Mouse (Mus musculus) intestine, embryonic 16.5 days (tissue): ENCODE data around the gene Robo1. TPM values are rescaled to one million over a fixed set of nuclear protein-coding genes. Genes with fewer than 3 reads are reported as not detected.
A peak's percentile ranks its signal among the peaks of the same experiment; 100 is the strongest.

ENCODE experiments used
- ATAC-seq: fragments of 200-750 bp; cut with Nextera tagmentation; 2 replicates; pipeline ENCODE4 v1.8.0; 2017; ENCODE audit warnings: moderate TSS enrichment, moderate library complexity
- H3K27ac ChIP-seq: fragments of 300-500 bp; sonication (generic); 2 replicates; pipeline ENCODE4 v1.5.1; 2014; ENCODE audit warnings: mild to moderate bottlenecking, low read length
- H3K27me3 ChIP-seq: fragments of 300-500 bp; sonication (generic); replicated peaks from 2 replicates; pipeline ENCODE4 v1.6.1; 2014; ENCODE audit warnings: low read length, control low read depth, mixed read lengths; ENCODE audit not compliant: control insufficient read depth, insufficient read depth
- H3K36me3 ChIP-seq: fragments of 300-500 bp; sonication (generic); 2 replicates; pipeline ENCODE4 v1.6.1; 2014; ENCODE audit warnings: low read length, control low read depth; ENCODE audit not compliant: control insufficient read depth, insufficient read depth
- H3K4me1 ChIP-seq: fragments of 300-500 bp; sonication (generic); 2 replicates; pipeline ENCODE4 v1.6.1; 2014; ENCODE audit warnings: low read length, control low read depth, mixed read lengths; ENCODE audit not compliant: control insufficient read depth, insufficient read depth
- H3K4me2 ChIP-seq: fragments of 300-500 bp; sonication (generic); 2 replicates; pipeline ENCODE4 v1.6.1; 2014; ENCODE audit warnings: low read depth, low read length, control low read depth
- H3K4me3 ChIP-seq: fragments of 300-500 bp; sonication (generic); 2 replicates; pipeline ENCODE4 v1.5.1; 2014; ENCODE audit warnings: mild to moderate bottlenecking, low read length
- H3K9ac ChIP-seq: fragments of 300-500 bp; sonication (generic); 2 replicates; pipeline ENCODE4 v1.6.1; 2014; ENCODE audit warnings: low read depth, low read length
- H3K9me3 ChIP-seq: fragments of 300-500 bp; sonication (generic); 2 replicates; pipeline ENCODE4 v1.6.1; 2016; ENCODE audit warnings: low read length, control low read depth; ENCODE audit not compliant: control insufficient read depth
- WGBS: fragments of 180-500 bp; shearing (Covaris S2); extraction: QIAGEN DNeasy Blood & Tissue Kit; methylation state at CpG from one replicate; pipeline ENCODE4 v1.1.7; 2014; 5-methylcytosine and 5-hydroxymethylcytosine counted together
- polyA plus RNA-seq: library from polyadenylated mRNA; unstranded; fragments of >200 nt; fragmentation: Nextera tagmentation; extraction: Ambion mirVana; gene quantifications from 2 replicates; pipeline ENCODE4 v1.2.1, GENCODE M21; 2015

Robo1 gene
- polyA plus RNA-seq, 1 experiment from 2014 or later: 10.9 TPM

DNA sequence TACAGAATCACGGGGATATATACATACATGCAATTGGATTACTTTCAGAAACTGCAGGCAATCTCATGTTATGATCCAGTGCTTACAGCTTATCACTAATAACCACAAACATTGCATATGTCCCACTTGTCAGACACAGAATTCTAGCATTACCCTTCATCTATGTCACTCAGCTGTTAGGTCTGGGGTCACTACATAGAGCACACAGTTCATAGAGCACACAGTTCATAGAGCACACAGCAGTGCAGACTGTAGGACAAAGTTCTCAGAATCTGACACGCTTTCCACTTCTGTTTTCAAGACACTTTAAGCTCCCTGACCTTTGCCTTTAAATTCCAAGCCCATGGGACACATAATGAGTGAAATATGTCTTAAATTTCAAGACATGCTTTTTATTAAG, 307.3 kb downstream of the Robo1 start:
- Histone ChIP-seq H3K36me3 (no peaks in the 10 kb centered on the region), H3K27me3 (no peaks in the 10 kb centered on the region), H3K9ac (no peak overlapping the region), H3K9me3 (no peaks in the 10 kb centered on the region), H3K4me3 (no peak overlapping the region), H3K27ac (no peak overlapping the region), H3K4me1 (no peaks in the 10 kb centered on the region), H3K4me2 (no peak overlapping the region)
- no peak for ATAC-seq
- 66% methylated on average over 2 of the region's 2 CpGs for WGBS

DNA sequence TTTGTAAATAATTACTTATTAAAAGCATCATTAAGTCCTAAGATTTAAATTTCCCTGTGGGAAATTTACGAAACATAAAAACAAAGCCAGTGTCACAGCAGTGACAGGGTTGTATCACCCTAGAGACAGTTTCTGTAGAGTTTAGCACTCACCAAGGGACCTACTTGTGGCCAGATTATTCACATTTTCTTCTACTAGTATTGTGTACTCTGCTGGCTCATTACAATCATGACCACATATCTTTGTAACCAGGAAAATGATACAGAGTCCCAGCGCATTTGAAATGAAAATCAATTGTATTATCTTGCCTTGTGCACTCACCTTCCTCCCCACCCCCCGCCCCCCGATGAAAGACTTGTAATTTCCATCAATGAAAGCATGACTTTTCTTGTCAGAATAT, 314.3 kb downstream of the Robo1 start:
- H3K9ac ChIP-seq: no peak overlapping the region
- no peaks in the 10 kb centered on the region for H3K36me3 ChIP-seq
- no peak for ATAC-seq
- no peak overlapping the region for H3K4me3 ChIP-seq
- WGBS: 70% methylated on average over 4 of the region's 4 CpGs
- H3K27me3 ChIP-seq: no peaks in the 10 kb centered on the region
- H3K4me1 ChIP-seq: no peaks in the 10 kb centered on the region
- H3K9me3 ChIP-seq: no peaks in the 10 kb centered on the region
- no peak overlapping the region for H3K4me2 ChIP-seq
- H3K27ac ChIP-seq: no peak overlapping the region

DNA sequence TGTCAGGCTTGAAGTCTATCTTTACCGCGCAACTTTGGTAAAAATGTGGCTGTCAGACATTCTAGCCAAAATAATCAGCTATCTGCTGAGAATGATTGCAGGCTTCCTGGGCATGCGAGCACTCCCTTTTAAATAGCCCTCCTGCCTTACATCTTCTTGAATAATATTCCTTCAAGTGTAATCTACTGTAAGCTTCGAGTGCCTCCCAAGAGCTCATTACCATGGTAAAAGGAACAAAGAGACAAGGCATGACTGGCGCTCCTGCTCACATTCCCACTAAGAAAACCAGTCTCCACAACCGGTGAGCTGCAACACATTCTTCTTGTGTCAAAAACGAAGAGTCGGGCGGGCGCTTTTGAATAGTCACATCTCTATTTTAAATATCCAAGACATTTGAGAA, 314.8 kb downstream of the Robo1 start:
- no peak overlapping the region for H3K4me2 ChIP-seq
- no peaks in the 10 kb centered on the region for H3K36me3 ChIP-seq
- no peaks in the 10 kb centered on the region for H3K27me3 ChIP-seq
- no peak for ATAC-seq
- no peaks in the 10 kb centered on the region for H3K4me1 ChIP-seq
- H3K27ac ChIP-seq: no peak overlapping the region
- H3K9me3 ChIP-seq: no peaks in the 10 kb centered on the region
- 67% methylated on average over 10 of the region's 10 CpGs for WGBS
- no peak overlapping the region for H3K9ac ChIP-seq
- no peak overlapping the region for H3K4me3 ChIP-seq

DNA sequence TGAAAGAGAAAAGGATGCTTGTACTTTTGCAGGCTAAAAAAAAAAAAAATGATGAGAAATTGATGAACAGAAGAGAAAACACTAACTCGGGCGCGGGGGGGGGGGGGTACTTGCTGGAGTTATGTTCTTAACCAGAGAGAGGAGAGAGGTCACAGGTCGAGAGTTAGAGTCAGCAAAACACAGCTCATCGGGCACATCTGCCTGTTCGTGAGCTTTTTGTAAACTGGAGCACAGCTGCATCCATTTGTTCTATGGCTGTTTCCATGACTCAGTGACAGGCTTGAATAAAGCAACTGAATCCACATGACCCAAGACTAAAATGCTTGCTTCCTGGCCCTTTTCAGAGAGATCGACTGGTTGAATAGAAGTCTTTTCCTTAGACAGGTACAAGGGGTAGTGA, 325.7 kb downstream of the Robo1 start:
- 43% methylated on average over 7 of the region's 7 CpGs for WGBS
- H3K27ac ChIP-seq: no peak overlapping the region
- H3K27me3 ChIP-seq: no peaks in the 10 kb centered on the region
- no peak overlapping the region for H3K9ac ChIP-seq
- H3K4me1 ChIP-seq: no peaks in the 10 kb centered on the region
- H3K9me3 ChIP-seq: no peaks in the 10 kb centered on the region
- no peaks in the 10 kb centered on the region for H3K36me3 ChIP-seq
- peak; percentile 63; the same call in 1 of the 2 replicates for ATAC-seq
- no peak overlapping the region for H3K4me3 ChIP-seq
- no peak overlapping the region for H3K4me2 ChIP-seq

DNA sequence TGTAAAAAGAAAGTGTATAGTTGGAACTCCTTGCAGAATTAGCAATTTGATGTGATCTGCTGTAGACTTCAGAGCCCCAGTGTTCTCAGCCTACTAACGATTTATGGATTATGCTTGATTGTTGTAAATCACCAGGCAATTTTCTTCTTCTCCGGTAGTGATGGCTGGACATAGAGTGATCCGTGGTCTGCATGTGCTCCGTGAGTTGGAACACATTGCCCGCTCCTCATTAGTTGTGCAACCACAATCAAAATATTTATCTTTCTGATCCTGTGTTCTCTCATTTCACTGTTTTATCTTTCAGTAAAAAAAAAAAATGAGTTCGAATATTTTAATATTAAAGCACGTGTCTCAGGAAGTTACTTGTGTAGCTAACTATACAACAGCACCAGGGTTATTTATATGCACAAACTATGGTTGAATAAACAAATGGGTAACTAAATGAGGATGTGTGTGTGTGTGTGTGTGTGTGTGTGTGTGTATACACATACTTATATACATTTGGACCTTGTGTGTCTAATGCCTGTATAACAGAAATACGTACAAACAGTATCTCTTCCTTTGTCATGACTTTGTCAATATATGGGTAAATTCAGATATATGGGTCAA, 331.3 kb downstream of the Robo1 start:
- Histone ChIP-seq H3K36me3 (no peaks in the 10 kb centered on the region), H3K9me3 (no peaks in the 10 kb centered on the region), H3K27me3 (no peaks in the 10 kb centered on the region), H3K4me2 (no peak overlapping the region), H3K9ac (no peak overlapping the region), H3K27ac (no peak overlapping the region), H3K4me3 (no peak overlapping the region), H3K4me1 (peaks cover 8% of the 10 kb centered on the region; the same call in 1 of the 2 replicates)
- no peak for ATAC-seq
- 66% methylated on average over 8 of the region's 8 CpGs for WGBS

DNA sequence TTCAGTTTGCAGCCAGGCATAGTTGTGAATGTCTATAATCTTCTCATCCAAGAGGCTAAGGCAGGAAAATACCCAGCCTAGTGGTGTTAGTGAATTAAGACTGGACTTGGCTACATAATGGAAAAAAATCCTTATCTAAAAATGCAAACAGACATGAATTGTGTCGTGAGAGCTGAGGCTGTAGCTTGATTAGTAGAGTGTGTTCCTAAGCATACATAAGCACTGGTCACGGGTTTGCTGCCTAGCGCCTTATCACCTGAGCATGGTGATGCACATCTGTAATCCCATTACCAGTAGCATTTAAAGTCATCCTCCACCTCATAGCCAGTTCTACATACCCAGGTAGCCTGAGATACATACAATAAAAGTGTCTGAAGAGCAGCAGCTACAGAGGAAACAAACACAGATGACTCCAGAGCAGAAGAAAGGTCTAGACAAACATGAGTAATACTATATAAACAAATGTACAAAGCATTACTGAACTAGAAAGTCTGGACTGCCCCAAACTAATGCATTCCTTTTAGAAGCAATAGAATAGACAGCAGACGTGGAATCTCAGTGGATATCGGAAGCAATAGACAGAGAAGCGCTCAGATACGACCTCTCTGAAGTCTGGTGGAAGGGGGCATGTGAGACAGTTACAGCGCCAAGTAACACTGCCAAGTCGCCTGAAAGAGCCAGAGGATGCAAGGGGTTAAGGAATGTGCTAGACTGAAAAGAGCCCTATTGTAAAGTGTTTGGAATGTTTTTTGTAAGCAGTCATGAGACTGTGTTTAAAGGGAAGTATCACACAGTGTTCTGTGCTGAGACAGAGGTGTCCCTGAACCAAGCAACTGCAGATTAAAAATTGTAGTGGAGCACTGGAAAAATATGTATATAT, 333.1 kb downstream of the Robo1 start:
- Histone ChIP-seq H3K4me1 (peaks cover 11% of the 10 kb centered on the region), H3K27me3 (no peaks in the 10 kb centered on the region), H3K9me3 (no peaks in the 10 kb centered on the region), H3K36me3 (no peaks in the 10 kb centered on the region), H3K4me3 (no peak overlapping the region), H3K9ac (no peak overlapping the region), H3K27ac (no peak overlapping the region), H3K4me2 (no peak overlapping the region)
- ATAC-seq: peak; percentile 26; the same call in 1 of the 2 replicates
- WGBS: 44% methylated on average over 9 of the region's 9 CpGs

DNA sequence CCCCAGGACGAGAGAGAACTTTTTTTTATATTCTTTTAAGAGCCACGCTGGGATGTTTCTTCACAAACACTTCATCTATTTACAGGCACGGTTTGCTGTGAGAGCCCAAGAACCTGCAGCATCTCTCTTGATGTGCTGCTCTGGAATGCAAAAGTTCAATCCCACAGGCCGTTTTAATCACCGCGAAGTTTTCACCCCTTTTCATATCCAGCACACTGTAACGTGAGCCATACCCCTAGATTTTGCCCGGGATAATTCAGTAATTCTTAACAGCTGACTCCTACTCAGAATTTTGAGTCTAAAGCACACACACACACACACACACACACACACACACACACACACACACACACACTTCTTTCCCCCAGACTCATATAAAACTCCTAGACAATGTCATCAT, 337.8 kb downstream of the Robo1 start:
- WGBS: 25% methylated on average over 8 of the region's 8 CpGs
- Histone ChIP-seq H3K9me3 (no peaks in the 10 kb centered on the region), H3K4me2 (peak overlapping the region; percentile 23), H3K27ac (no peak overlapping the region), H3K9ac (no peak overlapping the region), H3K4me3 (no peak overlapping the region; the same call in 1 of the 2 replicates), H3K27me3 (no peaks in the 10 kb centered on the region), H3K36me3 (no peaks in the 10 kb centered on the region), H3K4me1 (peaks cover 10% of the 10 kb centered on the region)
- ATAC-seq: no peak

DNA sequence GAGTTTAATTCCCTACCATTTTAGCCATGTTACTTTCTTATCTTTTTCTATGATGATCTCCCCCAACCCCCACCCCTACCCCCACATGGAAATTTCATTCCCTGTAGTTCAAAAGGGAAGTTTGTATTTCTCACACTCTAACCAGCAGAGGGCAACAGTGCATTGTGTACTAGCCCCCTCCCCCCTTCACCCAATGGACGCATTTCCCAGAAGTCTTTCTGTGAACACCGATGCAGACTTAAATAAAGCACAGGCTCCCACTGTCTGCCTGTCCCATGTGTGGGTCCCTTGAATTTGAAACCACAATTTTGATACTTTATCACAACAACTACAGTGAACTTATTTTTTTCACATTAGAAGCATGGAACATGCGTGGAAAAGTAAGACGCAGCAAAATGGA, 341.2 kb downstream of the Robo1 start:
- H3K27me3 ChIP-seq: no peaks in the 10 kb centered on the region
- no peak for ATAC-seq
- no peak overlapping the region for H3K4me2 ChIP-seq
- H3K36me3 ChIP-seq: no peaks in the 10 kb centered on the region
- no peak overlapping the region for H3K27ac ChIP-seq
- H3K4me3 ChIP-seq: no peak overlapping the region
- WGBS: 41% methylated on average over 4 of the region's 4 CpGs
- peaks cover 3% of the 10 kb centered on the region; the same call in 1 of the 2 replicates for H3K4me1 ChIP-seq
- H3K9me3 ChIP-seq: no peaks in the 10 kb centered on the region
- no peak overlapping the region for H3K9ac ChIP-seq

DNA sequence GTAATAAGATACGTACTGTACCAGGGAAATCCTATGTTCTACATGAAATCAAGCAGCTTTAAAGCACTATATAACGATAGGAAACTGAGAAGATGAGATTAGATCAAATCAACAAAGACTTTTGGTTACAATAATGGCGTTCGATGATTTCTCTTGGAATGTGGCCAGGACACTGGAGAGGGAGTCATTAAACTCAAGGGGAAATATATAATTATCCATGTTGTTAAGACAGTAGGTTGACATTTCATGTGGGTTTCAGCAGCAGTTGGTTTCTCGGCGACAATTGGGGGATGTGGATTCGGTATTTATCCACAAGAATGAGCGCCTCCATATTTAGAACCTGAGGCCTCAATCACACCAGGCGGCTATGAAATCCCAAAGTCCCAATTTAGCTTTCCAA, 347.3 kb downstream of the Robo1 start:
- ATAC-seq: no peak
- no peaks in the 10 kb centered on the region for H3K27me3 ChIP-seq
- no peak overlapping the region for H3K9ac ChIP-seq
- no peak overlapping the region for H3K4me3 ChIP-seq
- no peaks in the 10 kb centered on the region for H3K36me3 ChIP-seq
- H3K4me2 ChIP-seq: no peak overlapping the region
- H3K4me1 ChIP-seq: no peaks in the 10 kb centered on the region
- H3K9me3 ChIP-seq: no peaks in the 10 kb centered on the region
- no peak overlapping the region for H3K27ac ChIP-seq
- 64% methylated on average over 9 of the region's 9 CpGs for WGBS
